Mouse (Mus musculus) CD4-positive, CD25-positive, alpha-beta regulatory T cell, adult 4 months (primary cell): ENCODE measurements around the gene Haus3. TPM values are rescaled to one million over a fixed set of nuclear protein-coding genes. Genes with fewer than 3 reads are reported as not detected.

ENCODE experiments used
- polyA plus RNA-seq, 2 experiments: library from polyadenylated mRNA; unstranded; fragments of 100-300 nt; shearing (Covaris generic); gene quantifications; one replicate each; pipeline ENCODE4 v1.2.1; 2017

Haus3 gene
- polyA plus RNA-seq, 2 experiments from 2014 or later, result 80.1 to 90.0 TPM

Other genes with a start within 250 kb of the Haus3 start
- 10 to 100 TPM; 36.7 to 66.6 TPM for gene Nelfa, start 233.1 kb downstream of the Haus3 start, polyA plus RNA-seq
- not detected for gene Gm1673, start 186.1 kb downstream of the Haus3 start, polyA plus RNA-seq
- not detected for gene Nat8l, start 173.5 kb downstream of the Haus3 start, polyA plus RNA-seq
- 1 to 10 TPM in 1 of 2 experiments, under 1 TPM in 1; 0.77 to 3.5 TPM for gene Poln, start 79 bp downstream of the Haus3 start, polyA plus RNA-seq
- gene Mxd4, start 18.2 kb upstream of the Haus3 start, polyA plus RNA-seq, result 100 to 1,000 TPM; 128 to 166 TPM
- gene Zfyve28, start 118.9 kb upstream of the Haus3 start, polyA plus RNA-seq, result 1 to 10 TPM; 4.4 to 4.5 TPM
- not detected for gene Cfap99, start 119.1 kb upstream of the Haus3 start, polyA plus RNA-seq
- gene Rnf4, start 166.8 kb upstream of the Haus3 start, polyA plus RNA-seq, result 100 to 1,000 TPM; 105 to 132 TPM
- 10 to 100 TPM; 16.5 to 18.3 TPM for gene Fam193a, start 200.4 kb upstream of the Haus3 start, polyA plus RNA-seq